Mouse (Mus musculus) MEL (cell line): Measurements from ENCODE around the gene Disp1.

Source experiments
- CTCF ChIP-seq, 3 experiments: IDR thresholded peaks in 2 of 3; conservative IDR thresholded peaks in 1 of 3; 2 replicates each; pipeline ENCODE4 v1.5.1; 2011 to 2012; ENCODE audit warnings: low read length in 3 of 3, low read depth in 2 of 3, mild to moderate bottlenecking in 2 of 3, improper control_type of control experiment in 1 of 3, inconsistent platforms in 1 of 3, mixed read lengths in 1 of 3, moderate library complexity in 1 of 3; ENCODE audit not compliant: control insufficient read depth in 1 of 3, insufficient read depth in 1 of 3, poor library complexity in 1 of 3, severe bottlenecking in 1 of 3
- GATA1 ChIP-seq: IDR thresholded peaks from 2 replicates; pipeline ENCODE4 v1.6.1; 2011; ENCODE audit warnings: low read depth, low read length, improper control_type of control experiment
- KAT2A ChIP-seq: conservative IDR thresholded peaks from 2 replicates; pipeline ENCODE4 v1.6.1; 2012; ENCODE audit warnings: low read depth, low read length, improper control_type of control experiment, inconsistent platforms
- MAX ChIP-seq: IDR thresholded peaks from 2 replicates; pipeline ENCODE4 v1.6.1; 2011; ENCODE audit warnings: low read length, improper control_type of control experiment
- MEF2A ChIP-seq: IDR thresholded peaks from 2 replicates; pipeline ENCODE4 v1.6.1; 2014; ENCODE audit warnings: low read depth, mild to moderate bottlenecking, inconsistent platforms, low read length, improper control_type of control experiment; ENCODE audit not compliant: poor library complexity, insufficient replicate concordance, severe bottlenecking; ENCODE audit errors: extremely low read depth
- MXI1 ChIP-seq: IDR thresholded peaks from 2 replicates; pipeline ENCODE4 v1.6.1; 2011; ENCODE audit warnings: mild to moderate bottlenecking, low read depth, low read length, improper control_type of control experiment
- NRF1 ChIP-seq: IDR thresholded peaks from 2 replicates; pipeline ENCODE4 v1.6.1; 2014; ENCODE audit warnings: low read depth, mild to moderate bottlenecking, inconsistent platforms, low read length, improper control_type of control experiment, moderate library complexity; ENCODE audit not compliant: poor library complexity, insufficient read depth, severe bottlenecking
- POLR2A ChIP-seq, 2 experiments: IDR thresholded peaks; 2 replicates each; pipeline ENCODE4 v1.6.1; 2011 to 2012; ENCODE audit warnings: low read length in 2 of 2, mild to moderate bottlenecking in 2 of 2, control low read depth in 1 of 2, improper control_type of control experiment in 1 of 2, low read depth in 1 of 2, moderate library complexity in 1 of 2; ENCODE audit not compliant: control insufficient read depth in 1 of 2, insufficient read depth in 1 of 2, poor library complexity in 1 of 2
- RCOR1 ChIP-seq: IDR thresholded peaks from 2 replicates; pipeline ENCODE4 v1.6.1; 2012; ENCODE audit warnings: low read depth, mild to moderate bottlenecking, inconsistent platforms, low read length, improper control_type of control experiment
- TBP ChIP-seq: IDR thresholded peaks from 2 replicates; pipeline ENCODE4 v1.8.0; 2011; ENCODE audit warnings: low read depth, low read length, improper control_type of control experiment

- no peak for TF ChIP-seq POLR2A (IDR thresholded peaks at IDR 0.05; ENCODE audit: control insufficient read depth in 1 of 2, insufficient read depth in 1 of 2, low read depth in 1 of 2, low read length in 2 of 2, poor library complexity in 1 of 2)
- no peak for TF ChIP-seq CTCF (IDR thresholded peaks at IDR 0.05 in 2 of 3, conservative IDR thresholded peaks at IDR 0.05 in 1 of 3; ENCODE audit: control insufficient read depth in 1 of 3, insufficient read depth in 1 of 3, low read depth in 2 of 3, low read length in 3 of 3, poor library complexity in 1 of 3, severe bottlenecking in 1 of 3)
- no peak for TF ChIP-seq TBP
- no peak for TF ChIP-seq MAX
- TF ChIP-seq GATA1 = no peak
- no peak for TF ChIP-seq KAT2A
- no peak for TF ChIP-seq MEF2A
- no peak for TF ChIP-seq MXI1
- no peak for TF ChIP-seq NRF1
- TF ChIP-seq RCOR1 = no peak
These were observed 116.6 kb downstream of the Disp1 start for GRCm38 (mm10) chr1:183104696-183105095.
